Mouse (Mus musculus): ENCODE results near the gene Ttc39b.

GRCm38 (mm10) chr4:83342268-83342970 lies 18.4 kb upstream of the Ttc39b start:
- TF ChIP-seq CTCF (IDR thresholded peaks at IDR 0.05; ENCODE audit: low read depth), result no peak
- TF ChIP-seq EP300 (IDR thresholded peaks at IDR 0.05; ENCODE audit: low read depth), result no peak

Data from liver, embryonic 14.5 days (tissue).